Mouse (Mus musculus) layer of hippocampus, adult 6 months (tissue): Measurements from ENCODE around the gene U2surp. TPM values are rescaled to one million over a fixed set of nuclear protein-coding genes. Genes with fewer than 3 reads are reported as not detected.

ENCODE experiments used
- long read RNA-seq, 2 experiments: library from polyadenylated mRNA; unstranded; transcript quantifications; one replicate each; pipeline ENCODE4 v2.0.0; 2019 to 2020
- polyA plus RNA-seq: library from polyadenylated mRNA; unstranded; fragments of <200 nt; fragmentation: Nextera tagmentation; gene quantifications from 2 replicates; pipeline ENCODE4 v1.2.3, GENCODE M21; 2021

Gene U2surp
- 63.6 and 66.4 TPM in 2 replicates for polyA plus RNA-seq
- long read RNA-seq, experiment 1, partial matches to known transcripts = 77 of 96 reads
- long read RNA-seq, experiment 1, other reads (novel, unspliced or antisense) = 19 of 96 reads
- long read RNA-seq, experiment 2, full-length matches to known transcripts = 63 of 196 reads
- long read RNA-seq, experiment 2, partial matches to known transcripts = 109 of 196 reads
- long read RNA-seq, experiment 2, other reads (novel, unspliced or antisense) = 24 of 196 reads

GRCm38 (mm10) chr9:95511472-95512330 lies at the start of gene U2surp:
Gene U2surp (minus strand): TSS chr9:95511996.

GRCm38 (mm10) chr9:95559059-95559935 lies 47.5 kb upstream of the U2surp start, which contains the start of gene Paqr9:
Gene Paqr9 (plus strand): TSS chr9:95559657.

Other genes starting within 250 kb of the U2surp start
- 57.7 and 100 TPM in 2 replicates for gene Chst2, start 105.3 kb downstream of the U2surp start, polyA plus RNA-seq
- gene Paqr9, start 47.7 kb upstream of the U2surp start, polyA plus RNA-seq = 3.8 and 4.5 TPM in 2 replicates
- 2.1 and 5.9 TPM in 2 replicates for gene Pcolce2, start 125.6 kb upstream of the U2surp start, polyA plus RNA-seq
- 3.5 and 3.8 TPM in 2 replicates for gene Trpc1, start 238.4 kb upstream of the U2surp start, polyA plus RNA-seq